Mouse (Mus musculus): ENCODE data around the gene Plin4.

DNA sequence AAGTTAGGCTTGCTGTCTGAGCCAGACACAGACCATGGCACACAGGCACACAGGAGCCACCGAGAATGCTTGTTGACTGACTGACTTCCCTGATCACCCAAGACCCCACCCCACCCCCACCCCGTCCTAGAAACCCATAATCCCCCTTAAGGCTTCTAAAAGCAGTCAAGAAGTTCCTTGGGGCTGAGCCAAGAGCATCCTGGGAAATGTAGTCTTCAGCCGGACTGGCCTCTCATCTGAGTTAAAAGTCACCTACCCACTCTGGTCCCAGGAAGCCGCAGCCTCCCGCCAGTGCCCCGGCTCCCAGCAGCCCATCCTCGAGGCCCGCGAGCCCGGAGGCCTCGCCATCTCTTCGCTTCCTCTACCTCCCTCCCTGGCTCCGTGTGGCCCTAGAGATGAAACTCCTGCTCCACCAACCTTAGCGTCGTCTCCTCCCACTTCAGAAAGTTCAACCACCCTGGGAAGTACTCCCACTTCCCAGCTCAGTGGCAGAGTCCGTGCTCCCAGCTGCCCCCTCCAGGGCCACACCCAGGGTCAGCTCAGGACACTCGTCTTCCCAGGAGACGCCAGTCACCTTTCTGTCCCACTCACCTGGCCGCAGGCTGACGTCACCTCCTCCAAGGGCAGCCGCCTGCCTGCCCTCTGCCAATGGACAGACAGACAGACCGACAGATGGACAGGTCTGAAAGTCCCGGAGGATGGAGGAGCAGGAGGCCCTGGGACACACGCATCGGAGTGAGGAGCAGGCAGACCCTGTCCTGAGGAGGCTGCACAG lies 28.4 kb upstream of the Plin4 start:
- TF ChIP-seq GATA1 (IDR thresholded peaks at IDR 0.05; ENCODE audit: low read length) (no peak), TAL1 (IDR thresholded peaks at IDR 0.05; ENCODE audit: low read length) (no peak)
